Mouse (Mus musculus) v-Abl transformed pro-B cells (cell line): ENCODE results near the gene Txnip.

ENCODE experiments used
- in situ Hi-C, 2 experiments: fragments of 400-800 bp; cut with MboI; formaldehyde crosslinking; loops; one replicate each; pipeline ENCODE4 v1.15.1; 2025; ENCODE audit not compliant: unreplicated experiment in 2 of 2

Gene Txnip

GRCm38 (mm10) chr3:96557694-96558093 lies at the start of gene Txnip:
Txnip (plus strand) TSS chr3:96557957.
- in situ Hi-C loops: no loop called here

- in situ Hi-C loops: loop anchor here (10.0 kb wide), 2 partner anchors 93 to 183 kb away; no protein-coding TSS in a partner anchor
These were observed 49.8 kb upstream of the Txnip start for GRCm38 (mm10) chr3:96507966-96508365.

GRCm38 (mm10) chr3:96520171-96520570 lies 37.6 kb upstream of the Txnip start:
- in situ Hi-C loops: no loop called here

DNA sequence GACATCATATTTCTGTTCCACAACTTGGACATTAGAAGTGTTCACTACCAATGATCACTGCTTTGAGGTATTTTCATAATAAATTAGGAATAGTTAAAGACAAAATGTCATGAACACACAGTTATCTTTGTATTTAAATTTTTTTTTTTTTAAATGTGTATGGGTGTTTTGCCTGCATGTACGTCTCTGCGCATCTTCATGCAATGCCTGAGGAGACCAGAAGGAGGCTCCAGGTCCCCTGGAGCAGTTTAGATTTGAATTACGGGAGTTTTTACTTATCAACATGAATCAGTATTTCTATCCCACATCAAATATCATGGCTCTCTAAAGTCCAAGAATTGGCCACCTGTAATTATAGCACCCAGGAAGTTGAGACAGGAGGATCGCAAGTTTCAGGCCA lies 35.6 kb upstream of the Txnip start:
- in situ Hi-C loops: no loop called here

DNA sequence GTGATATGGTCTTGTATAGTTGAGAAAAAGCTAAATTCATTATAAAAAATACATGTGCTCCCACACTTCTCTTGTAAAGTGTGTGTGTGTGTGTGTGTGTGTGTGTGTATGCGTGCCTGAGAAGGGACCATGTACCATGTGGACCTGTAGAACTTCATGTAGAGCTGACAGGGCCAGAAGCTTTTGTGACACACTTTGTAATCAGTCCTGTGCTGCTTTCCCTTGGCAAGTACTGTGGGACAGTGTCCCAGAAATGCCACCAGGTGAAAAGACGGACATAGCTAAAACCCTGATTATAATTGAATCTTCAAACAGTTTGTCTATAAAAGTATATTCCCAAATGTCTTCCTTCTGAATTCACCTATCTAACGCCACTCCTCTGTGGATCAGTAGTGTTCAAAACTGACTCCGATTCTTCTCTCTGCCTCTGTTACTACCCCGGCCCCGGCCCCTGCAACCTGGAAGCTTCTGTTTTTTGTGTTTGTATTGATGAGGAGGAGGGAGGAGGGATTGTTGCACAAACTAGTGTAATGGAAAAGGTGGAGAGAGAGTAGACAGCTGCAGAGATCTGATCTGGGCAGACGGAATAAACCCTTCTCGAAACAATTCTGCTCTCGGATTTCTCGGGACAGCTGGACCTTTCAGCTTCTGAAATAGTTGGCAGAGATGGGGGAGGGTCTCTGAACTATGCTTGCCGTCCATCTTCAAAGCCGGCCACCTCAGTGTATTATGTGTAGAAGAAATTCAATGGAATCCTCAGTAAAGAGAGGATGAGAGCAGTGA lies 33.5 kb upstream of the Txnip start:
- in situ Hi-C loops: no loop called here

- in situ Hi-C loops: loop anchor here in 1 of 2 experiments (25.0 kb wide), 2 partner anchors 362 to 438 kb away; no protein-coding TSS in a partner anchor
These were observed 32.8 kb upstream of the Txnip start, which contains the start of gene Hfe2 for GRCm38 (mm10) chr3:96524914-96525313. Hfe2 (plus strand) TSS chr3:96525172.

DNA sequence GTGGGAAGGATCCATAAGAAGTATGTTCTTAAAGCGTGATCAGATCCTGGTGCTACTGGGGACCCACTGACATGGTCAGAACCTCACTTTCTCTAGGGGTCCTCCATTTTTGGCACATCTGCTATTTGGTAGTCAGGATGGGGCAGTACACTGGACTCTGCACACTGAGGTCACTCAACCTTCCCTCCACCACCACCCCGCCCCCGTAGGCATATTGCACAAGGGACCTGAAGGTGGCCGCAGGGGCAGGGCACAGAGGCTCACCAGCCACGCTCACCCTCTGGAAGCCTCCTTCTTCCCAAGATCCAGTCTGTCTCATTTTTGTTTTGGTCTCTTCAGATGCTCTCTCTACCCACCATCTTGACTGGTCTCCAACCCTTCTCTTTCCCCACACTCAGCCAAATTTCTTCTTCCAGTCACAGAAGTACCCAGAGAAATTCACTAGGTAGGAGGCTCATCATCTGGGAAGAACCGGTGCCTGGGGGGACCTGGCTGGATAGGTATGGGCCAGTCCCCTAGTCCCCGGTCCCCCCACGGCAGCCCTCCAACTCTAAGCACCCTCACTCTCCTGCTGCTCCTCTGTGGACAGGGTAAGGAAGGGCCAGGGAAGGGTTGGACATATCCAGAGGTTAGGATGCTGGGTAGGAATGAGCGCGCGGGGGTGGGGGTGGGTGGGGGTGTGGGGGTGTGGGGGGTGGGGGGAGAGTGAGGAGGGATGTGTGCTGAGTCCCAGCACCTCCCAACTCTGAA lies 31.6 kb upstream of the Txnip start:
- in situ Hi-C loops: loop anchor here in 1 of 2 experiments (25.0 kb wide), 2 partner anchors 361 to 439 kb away; no protein-coding TSS in a partner anchor

DNA sequence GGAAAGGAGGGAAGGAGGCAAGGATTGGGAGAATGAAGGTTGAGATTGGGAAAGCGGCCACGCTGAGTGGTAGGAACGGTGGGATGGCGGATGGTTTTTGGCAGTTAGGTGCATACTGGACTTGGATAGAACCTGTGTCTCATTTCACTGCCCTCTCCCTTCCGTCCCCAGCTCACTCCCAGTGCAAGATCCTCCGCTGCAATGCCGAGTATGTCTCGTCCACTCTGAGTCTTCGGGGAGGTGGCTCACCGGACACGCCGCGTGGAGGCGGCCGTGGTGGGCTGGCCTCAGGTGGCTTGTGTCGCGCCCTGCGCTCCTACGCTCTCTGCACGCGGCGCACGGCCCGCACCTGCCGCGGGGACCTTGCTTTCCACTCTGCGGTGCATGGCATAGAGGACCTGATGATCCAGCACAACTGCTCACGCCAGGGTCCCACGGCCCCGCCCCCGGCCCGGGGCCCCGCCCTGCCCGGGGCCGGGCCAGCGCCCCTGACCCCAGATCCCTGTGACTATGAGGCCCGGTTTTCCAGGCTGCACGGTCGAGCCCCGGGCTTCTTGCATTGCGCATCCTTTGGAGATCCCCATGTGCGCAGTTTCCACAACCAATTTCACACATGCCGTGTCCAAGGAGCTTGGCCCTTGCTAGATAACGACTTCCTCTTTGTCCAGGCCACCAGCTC lies 30.8 kb upstream of the Txnip start:
- in situ Hi-C loops: loop anchor here in 1 of 2 experiments (25.0 kb wide), 2 partner anchors 360 to 440 kb away; no protein-coding TSS in a partner anchor

DNA sequence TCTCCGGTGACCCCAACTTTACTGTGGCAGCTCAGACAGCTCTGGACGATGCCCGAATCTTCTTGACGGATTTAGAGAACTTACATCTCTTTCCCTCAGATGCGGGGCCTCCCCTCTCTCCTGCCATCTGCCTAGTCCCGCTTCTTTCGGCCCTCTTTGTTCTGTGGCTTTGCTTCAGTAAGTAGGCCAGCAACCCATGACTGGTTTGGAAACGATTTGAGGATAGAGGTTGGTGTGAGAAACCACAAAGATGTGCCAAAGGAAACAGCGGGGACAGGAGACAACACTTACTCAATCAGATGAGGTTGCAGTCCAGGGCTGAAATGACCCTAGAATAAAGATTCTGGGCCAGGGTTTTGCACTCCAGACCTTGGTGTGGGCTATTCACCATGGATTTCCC lies 29.3 kb upstream of the Txnip start:
- in situ Hi-C loops: loop anchor here in 1 of 2 experiments (25.0 kb wide), 2 partner anchors 359 to 441 kb away; no protein-coding TSS in a partner anchor

- in situ Hi-C loops: loop anchor here (10.0 to 25.0 kb wide), 3 partner anchors 227 to 445 kb away; no protein-coding TSS in a partner anchor
These were observed 25.7 kb upstream of the Txnip start for GRCm38 (mm10) chr3:96532050-96532449.

DNA sequence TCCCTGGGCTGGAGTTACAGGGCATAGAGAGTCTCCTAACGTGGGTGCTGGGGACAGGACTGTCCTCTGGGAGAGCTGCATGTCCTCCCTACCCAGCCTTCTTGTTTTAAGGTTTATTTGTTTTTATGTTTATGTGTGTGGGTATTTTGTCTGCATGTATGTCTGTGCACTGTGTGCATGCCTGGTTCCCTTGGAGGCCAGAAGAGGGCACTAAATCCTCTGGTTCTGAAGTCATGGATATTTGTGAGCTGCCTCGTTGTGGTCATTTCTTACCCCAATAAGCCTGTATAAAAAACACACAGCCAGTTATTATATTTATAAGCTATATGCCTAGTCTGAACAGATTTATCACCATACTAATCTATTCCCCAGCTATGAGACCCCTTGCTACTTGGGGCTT lies 23.5 kb upstream of the Txnip start:
- in situ Hi-C loops: loop anchor here (10.0 to 25.0 kb wide), 3 partner anchors 229 to 447 kb away; no protein-coding TSS in a partner anchor

DNA sequence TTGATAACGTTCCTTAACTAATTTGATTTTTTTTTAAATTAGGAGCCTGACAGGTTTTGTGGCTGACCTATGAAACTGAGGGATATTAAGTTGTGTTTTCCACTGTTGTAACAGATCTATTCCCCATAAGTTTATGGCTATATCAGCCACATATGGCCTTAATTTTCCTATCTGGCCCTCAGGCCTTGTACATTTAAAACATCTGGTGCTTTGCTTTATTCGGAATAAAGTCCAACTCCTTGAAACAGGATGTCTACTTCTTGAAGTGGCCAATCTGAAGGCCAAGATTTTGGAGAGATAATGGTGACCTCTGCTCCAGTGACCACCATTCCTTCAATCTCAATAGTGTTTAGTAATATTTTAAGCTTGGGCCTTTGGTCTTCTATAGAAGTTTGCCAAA lies 18.4 kb upstream of the Txnip start:
- in situ Hi-C loops: loop anchor here (10.0 to 25.0 kb wide), 3 partner anchors 235 to 452 kb away; no protein-coding TSS in a partner anchor

DNA sequence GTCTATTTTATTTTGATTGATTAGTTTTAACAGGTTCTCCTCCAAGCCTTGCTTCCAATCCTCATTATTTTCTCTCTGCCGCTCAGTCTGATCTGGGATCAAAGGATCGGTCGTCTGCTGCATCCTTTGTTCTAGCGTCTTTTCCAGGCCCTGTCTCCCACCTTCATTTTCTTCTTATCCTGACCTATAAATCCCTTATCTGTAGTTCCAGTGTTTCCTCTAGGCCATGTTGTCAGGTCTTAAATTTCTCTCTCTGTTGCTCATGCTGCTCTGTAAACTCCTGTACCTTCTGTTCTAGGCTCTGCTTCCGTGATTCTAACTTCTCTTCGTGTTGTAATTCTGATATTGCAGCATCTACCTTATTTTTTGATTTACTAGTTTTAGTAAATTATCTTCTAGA lies 17.0 kb upstream of the Txnip start:
- in situ Hi-C loops: loop anchor here (5.0 to 25.0 kb wide), 6 partner anchors 42 to 453 kb away; partner anchors contain the start of gene Nudt17 (in 2 of the 2)

DNA sequence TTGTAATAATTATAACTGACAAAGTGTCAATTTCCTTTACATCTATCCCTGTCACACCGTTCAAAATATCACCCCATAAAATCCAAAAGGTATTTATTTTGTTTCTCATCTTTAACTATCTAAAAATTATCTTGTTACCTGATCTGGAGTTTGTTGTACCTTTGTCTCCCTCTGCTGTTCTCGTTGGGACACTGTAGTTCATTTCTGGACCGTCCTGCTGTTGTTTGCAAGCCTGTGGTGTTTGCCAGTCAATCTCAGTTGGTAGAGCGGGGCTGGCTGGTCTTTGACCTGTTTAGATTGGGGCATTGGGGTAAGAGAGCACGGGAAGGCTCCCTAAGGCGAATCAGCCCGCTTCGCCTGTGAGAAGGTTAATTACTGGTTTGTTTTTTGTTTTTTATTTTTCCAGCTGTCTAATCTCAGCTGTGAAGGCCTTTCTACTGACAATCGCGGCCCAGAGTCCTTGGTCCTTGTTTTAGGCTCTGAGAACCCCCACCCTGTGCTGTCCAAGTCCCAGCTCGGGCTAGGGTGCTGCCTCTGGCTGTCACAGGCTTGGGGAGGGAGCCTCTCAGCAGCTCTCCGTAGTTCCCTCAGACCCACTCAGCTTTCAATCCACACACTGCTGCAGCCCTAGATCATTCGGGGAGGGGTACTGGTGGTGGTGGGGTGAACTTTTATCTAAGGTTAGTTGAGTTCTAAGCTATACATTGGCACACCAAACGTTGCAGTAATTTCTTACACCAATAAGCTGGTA lies 16.3 kb upstream of the Txnip start:
- in situ Hi-C loops: loop anchor here (5.0 to 25.0 kb wide), 6 partner anchors 41 to 454 kb away; partner anchors contain the start of gene Nudt17 (in 2 of the 2)

- in situ Hi-C loops: loop anchor here (5.0 to 25.0 kb wide), 6 partner anchors 40 to 455 kb away; partner anchors contain the start of gene Nudt17 (in 2 of the 2)
These were observed 15.2 kb upstream of the Txnip start for GRCm38 (mm10) chr3:96542554-96542953.

DNA sequence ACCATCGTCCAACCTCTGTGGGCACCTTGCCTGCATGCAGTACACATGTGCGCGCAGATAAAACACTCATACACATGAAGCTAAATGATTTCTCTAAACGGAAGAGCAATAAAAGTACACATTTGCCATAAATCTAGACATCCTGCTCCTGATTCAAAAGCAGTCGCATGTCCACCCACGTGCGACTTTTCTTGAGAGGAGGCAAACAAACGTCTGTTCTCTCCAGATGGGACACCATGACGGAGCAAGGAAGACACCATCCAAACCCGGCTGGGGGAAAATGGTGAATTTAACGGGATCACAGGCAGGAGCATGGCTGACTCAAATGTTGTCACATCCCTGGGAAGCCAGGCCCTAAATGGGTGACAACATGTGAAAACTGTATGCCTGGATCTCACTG lies 14.4 kb upstream of the Txnip start:
- in situ Hi-C loops: loop anchor here (5.0 to 25.0 kb wide), 6 partner anchors 39 to 456 kb away; partner anchors contain the start of gene Nudt17 (in 2 of the 2)

DNA sequence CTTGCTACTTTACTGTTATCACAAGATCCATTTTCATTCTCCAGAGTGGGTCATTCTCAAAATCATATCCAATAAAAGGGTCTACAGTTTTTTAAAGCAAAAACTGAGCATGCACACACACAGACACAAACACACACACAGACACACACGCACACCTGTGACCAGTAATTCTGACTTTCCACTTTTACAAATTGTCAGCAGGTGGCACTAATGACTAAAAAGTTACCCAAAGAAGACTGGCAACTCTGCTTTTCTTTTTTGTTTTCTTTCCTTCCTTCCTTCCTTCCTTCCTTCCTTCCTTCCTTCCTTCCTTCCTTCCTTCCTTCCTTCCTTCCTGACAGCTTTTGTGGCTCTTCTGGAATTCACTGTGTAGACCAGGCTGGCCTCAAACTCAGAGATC lies 12.2 kb upstream of the Txnip start:
- in situ Hi-C loops: loop anchor here (5.0 to 25.0 kb wide), 4 partner anchors 37 to 458 kb away; partner anchors contain the start of gene Nudt17 (in 1 of the 2)

DNA sequence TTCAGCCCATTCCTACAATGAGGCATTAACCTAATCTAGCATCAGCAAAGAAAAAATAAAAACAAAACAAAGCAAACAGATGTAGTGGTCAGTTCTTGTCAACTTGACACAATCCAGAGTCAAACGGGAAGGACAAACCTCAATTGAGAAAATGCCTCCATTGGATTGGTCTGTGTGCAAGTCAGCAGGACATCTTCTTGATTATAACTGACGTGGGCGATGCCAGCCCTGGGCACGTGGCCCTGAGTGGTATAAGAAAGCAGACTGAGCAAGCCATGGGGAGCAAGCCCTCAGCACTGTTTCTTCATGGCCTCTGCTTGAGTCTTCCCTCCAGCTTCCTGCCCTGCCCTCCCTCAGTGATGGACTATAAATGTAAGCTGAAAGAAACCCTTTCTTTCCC lies 10.9 kb upstream of the Txnip start:
- in situ Hi-C loops: loop anchor here (5.0 to 25.0 kb wide), 4 partner anchors 35 to 460 kb away; partner anchors contain the start of gene Nudt17 (in 1 of the 2)

DNA sequence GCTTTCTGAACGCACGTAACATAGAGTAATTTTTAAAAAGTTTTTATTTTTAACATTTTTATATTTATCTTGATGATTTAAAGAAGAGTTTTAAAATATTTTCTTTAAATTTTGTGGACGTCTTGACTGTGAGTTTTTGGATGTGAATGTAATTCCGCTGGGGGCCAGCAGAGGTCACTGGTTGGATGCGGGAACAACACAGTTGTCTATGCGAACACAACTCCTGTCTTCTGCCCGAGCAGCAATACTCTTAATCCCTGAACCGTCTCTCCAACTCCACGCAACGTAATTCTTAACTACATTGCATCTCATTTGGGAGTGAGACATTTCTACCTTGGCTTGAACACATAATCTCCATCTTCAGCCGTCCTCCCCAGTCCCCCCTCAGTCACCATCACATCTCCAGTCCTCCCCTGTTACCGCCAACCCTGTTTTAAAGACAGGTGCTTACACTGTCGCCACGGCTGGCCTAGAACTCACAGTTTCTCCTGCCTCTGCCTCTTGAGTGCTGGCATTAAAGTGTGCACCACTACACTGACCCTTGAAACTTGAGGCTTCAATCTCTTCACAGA lies 10.3 kb upstream of the Txnip start:
- in situ Hi-C loops: loop anchor here (5.0 to 25.0 kb wide), 4 partner anchors 35 to 460 kb away; partner anchors contain the start of gene Nudt17 (in 1 of the 2)
